Mouse (Mus musculus) common myeloid progenitor, adult 5-6 weeks (primary cell): ENCODE results near the gene Lamtor3. TPM values are rescaled to one million over a fixed set of nuclear protein-coding genes. Genes with fewer than 3 reads are reported as not detected.
A peak's percentile ranks its signal among the peaks of the same experiment; 100 is the strongest.
"Not testable (repeated sequence)": the region's sequence is repeated elsewhere in the genome, so short reads cannot be mapped to it uniquely, and the experiment has no call there.

Experiments
- ATAC-seq: replicated peaks from 2 replicates; pipeline ENCODE4 v1.8.0; 2016; ENCODE audit warnings: low read depth, mild to moderate bottlenecking, moderate TSS enrichment, inconsistent platforms; ENCODE audit not compliant: poor library complexity, severe bottlenecking
- total RNA-seq: library from RNA; stranded (forward); fragments of 200-1000, 187-1606 nt; gene quantifications from 2 replicates; pipeline ENCODE4 v1.2.3, GENCODE M21; 2017

The Lamtor3 gene
- total RNA-seq, 1 experiment from 2014 or later, result 70.8 TPM

- no peak for ATAC-seq
Measured at GRCm38 (mm10) chr3:137932748-137933147, 14.4 kb downstream of the Lamtor3 start.

DNA sequence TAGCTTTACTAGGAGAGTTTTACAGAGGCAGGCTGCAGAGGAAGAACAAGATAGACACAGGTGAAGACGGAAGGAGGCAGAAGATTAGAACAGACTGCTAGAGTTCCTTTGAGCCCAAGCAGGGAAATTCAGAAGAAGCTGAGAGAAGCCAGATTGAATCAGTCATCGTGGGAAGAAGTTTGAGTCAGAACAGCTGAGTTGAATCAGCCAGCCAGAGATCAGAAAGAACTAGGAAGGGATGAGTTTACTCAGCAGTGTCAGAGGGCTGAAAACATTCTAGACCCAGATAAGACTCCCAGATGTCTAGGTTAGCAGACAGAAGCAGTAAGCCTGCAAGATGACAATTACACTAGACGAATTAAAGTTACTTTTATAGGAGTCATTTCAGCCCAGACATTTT, 15.7 kb downstream of the Lamtor3 start:
- no peak for ATAC-seq

GRCm38 (mm10) chr3:137935570-137936525, 17.5 kb downstream of the Lamtor3 start:
- ATAC-seq, result no peak

DNA sequence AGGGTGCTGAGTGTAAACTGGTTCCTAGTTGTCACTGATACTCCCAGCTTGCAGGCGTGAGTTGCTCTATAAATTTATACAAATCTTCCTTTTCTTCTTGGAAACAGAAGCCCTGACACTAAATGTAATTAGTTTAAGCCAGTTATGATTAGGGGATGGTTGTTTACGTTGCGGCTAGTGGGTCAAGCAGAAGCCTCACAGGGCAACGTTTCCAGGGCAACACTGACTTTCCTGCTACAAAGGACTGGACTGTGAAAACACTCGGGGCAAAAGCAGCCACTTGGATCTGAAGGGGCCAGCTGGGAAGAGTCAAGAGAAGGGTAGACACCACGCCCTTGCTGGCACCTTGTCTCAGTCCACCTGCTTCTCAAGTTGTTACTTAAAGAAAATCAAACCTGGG, 18.2 kb downstream of the Lamtor3 start:
- ATAC-seq, result no peak

- no peak for ATAC-seq
Measured at GRCm38 (mm10) chr3:137938608-137939007, 20.3 kb downstream of the Lamtor3 start.

DNA sequence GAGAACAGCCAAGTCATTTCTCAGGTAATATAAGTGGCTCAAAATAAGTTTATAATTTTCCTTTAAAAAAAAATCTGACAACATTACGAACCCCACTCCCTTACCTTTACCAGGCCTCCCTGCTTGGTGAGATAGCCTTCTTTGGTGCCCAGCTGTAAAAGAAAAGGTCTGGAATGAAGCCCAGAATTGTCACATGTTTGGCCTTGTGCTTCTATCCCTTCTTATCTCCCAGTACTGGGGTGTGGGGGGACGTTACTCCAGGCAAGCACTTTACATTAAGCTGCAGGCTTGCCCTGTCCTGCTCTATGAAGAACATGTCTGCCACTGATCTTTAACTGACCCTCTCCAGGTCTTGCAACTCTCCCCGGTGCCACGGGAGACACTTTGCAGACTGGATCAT, 22.5 kb downstream of the Lamtor3 start:
- ATAC-seq, result peak; percentile 68

DNA sequence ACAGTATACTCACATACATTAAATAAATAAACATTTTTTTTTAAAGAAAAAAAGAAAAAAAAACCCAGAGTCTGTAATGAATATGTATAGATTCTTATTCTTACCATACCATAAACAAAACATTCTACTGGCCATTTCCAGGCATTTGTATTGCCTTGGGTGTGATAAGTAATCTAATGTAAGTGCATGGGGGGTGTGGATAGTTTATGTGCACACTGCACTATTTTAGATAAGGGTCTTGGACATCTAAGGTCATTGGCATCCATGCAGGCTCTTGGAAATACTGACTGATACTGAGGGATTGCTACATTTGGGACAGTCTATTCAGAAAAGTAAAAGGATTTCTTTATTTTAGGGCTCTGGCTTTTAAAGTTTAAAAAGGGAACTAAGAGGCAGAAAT, 23.2 kb downstream of the Lamtor3 start:
- no peak for ATAC-seq

- ATAC-seq, result no peak
Measured at GRCm38 (mm10) chr3:137942098-137942622, 23.9 kb downstream of the Lamtor3 start.

DNA sequence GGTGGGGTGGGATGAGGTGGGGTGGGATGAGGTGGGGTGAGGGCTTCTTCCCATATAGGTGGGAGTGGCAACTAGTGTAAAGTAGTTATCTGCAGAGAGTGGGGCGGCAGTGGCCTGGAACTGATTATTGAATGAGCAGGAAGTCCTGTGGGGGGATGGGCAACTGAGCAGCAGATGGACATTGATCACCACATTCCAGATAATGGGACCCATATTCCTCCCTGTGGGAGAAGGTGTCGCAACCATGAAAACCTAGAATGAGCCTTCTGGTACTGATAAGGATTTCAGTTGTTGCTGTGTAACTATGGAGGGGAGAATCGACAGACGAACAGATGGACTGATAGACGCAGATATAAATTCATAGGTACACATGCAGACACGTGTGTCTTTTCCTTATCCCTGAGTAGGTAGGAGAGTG, 25.4 kb downstream of the Lamtor3 start:
- no peak for ATAC-seq

DNA sequence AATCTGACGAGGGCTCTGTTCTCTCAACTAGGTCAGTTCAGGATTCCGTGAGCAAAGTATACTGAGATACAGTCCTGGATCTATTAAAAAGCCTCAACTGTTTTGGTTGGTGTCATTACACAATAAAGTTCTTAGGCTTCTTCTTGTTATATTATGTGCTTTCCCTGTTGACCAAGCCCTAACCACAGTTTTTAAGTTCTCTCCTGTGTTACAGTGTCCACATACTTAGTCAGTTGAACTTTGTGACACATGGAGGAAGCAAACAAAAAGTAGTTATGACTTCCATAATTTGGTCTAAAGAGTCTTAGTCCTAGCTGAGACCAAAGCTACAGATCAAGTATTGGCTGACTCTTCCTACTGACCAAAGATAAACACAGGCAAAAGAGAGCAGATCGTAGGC, 28.5 kb downstream of the Lamtor3 start:
- ATAC-seq, result peak; percentile 5; the same call in 1 of the 2 replicates

GRCm38 (mm10) chr3:137947525-137947924, 29.2 kb downstream of the Lamtor3 start:
- peak; percentile 34 for ATAC-seq

DNA sequence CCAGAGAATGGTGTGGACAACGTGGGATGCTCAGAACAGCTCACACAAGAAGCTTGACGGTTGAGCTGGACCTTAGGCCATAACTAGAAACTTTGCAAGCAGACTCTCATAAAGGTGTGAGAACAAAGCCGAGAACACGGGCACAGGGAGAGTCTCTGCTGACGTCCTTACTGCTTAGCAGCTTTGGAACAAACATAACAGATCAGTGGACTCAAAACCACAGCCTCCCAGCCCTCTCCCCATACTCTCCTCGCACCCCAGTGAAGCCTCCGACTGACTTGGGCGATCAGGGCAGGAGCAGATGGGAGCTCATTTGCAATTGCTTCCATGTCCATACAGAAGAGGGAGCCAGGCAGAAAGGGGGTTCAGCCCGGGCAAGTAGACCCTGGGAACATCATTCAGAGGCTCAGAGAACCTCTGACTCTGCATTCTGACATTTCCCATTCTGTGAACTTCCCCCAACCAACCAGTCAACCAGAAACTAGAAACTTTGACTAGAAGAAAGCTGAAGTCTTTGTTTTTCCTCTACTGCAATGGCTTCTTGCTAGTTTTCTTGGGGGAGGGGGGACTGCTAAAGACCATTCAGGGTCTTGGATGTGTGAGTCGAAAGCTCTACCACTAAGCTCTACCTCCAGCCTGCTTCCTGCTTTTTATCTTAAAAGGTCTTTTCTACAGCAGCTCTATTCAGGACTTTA, 32.0 kb downstream of the Lamtor3 start:
- ATAC-seq, result no peak

- not testable (repeated sequence) for ATAC-seq
Measured at GRCm38 (mm10) chr3:137951302-137951701, 33.0 kb downstream of the Lamtor3 start.

- ATAC-seq, result peak; percentile 3; the same call in 1 of the 2 replicates
Measured at GRCm38 (mm10) chr3:137951819-137952218, 33.5 kb downstream of the Lamtor3 start.

DNA sequence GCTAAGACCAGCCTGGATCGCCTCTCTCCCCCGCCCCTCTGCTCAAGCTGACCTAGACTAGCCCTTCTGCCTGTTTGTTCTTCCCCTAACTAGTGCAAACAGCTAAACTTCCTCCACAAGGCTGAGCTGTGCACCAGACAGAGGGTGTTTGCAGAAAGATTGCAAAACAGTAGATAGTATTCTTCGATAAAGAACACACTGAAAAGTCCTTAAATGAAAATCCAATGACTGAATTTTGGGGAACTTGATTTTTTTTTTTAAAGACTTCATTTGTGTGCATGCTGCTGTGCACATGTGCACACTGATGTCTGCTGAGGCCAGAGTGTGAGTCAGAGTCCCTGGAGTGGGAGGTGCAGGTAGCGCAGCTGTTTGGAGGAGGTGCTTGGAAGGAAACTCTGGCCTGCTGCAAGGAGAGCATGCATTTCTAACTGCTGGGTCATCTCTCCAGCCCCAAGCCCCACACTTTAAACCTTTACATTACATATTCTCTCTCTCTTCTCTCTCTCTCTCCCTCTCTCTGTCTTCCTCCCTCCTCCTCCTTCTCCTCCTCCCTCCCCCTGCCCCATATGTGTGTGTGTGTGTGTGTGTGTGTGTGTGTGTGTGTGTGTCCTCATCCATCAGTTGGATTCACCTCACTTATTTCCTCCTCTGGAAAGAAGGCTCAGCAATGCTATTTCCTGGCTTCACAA, 34.1 kb downstream of the Lamtor3 start:
- peak; percentile 51 for ATAC-seq

- peak; percentile 43 for ATAC-seq
Measured at GRCm38 (mm10) chr3:137952914-137953880, 34.9 kb downstream of the Lamtor3 start.

DNA sequence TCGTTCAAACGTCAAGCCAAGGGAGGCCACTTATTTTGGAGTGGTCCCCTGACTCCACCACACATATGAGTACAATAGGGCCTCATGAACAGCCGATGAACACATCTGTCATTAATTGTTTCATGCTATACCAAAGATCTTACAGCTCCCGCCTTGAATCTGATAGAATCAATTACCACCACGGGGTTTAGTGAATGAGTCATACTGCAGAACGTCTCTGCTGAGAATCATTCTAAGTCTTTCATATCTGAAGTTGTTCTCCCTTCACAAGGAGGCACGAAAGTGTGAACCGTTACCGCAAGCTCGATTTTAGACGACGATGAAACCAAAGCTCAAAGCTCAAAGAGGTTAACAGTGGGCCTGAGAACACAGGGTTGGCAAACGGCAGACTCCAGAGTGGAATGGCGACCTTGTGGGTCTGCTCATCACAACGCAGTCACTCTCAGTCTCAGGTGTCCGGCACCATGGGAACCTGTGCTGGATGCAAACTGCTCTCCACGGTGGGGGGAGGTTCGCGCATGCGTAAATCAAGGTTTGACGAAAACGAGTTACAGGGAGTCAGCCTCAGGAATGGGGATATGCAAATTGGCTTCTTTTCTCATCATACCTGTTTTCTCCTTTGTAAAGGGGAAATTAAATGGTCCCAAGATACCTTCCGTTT, 36.1 kb downstream of the Lamtor3 start:
- ATAC-seq, result no peak

- no peak for ATAC-seq
Measured at GRCm38 (mm10) chr3:137955560-137956081, 37.3 kb downstream of the Lamtor3 start.
